ENCODE assay signal across 31 mouse cellular contexts in the genomic region with DNA sequence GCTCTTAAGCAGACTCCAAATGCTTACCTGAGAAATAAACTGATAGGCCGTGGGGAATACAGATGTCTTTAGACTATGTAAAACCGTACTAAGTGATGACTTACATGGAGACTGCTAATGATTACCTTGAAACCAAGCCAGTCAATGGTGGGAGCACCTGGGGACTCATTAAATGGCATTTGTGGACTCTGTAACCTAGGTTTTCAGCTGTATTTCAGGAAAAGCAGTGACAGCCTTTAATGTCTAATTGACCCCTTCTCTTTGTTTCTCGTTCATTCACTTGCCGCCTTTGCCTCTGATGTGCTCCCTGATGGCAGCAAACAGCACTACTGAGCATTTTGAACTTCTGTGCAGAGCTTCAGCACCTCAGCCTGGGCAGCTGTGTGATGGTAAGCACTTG.
DNase-seq lines count a peak whose midpoint lies in the region; ATAC-seq and TF ChIP-seq lines count a peak whose summit lies in the region.
"Had no signal": no experiment of that assay in that cellular context is flagged by ENCODE, and none has a peak within 500 bp of the region (broad histone marks: within the 10 kb centered on the region; RNA-seq: fewer than 3 reads in every experiment).

No protein-coding gene starts in this region.

- peak; percentile 64 for DNase-seq in midbrain, embryonic 11.5 days (ENCODE audit: low spot score, missing footprints)
- no peak for DNase-seq in midbrain, embryonic 10.5 days (ENCODE audit: low spot score)
- DNase-seq in midbrain, embryonic 14.5 days = peak; percentile 37
- no peak for DNase-seq in midbrain, postnatal 0 days (ENCODE audit: low spot score)
- DNase-seq in cerebellum, adult 11 months = no peak
- DNase-seq in spleen, postnatal 36 days (ENCODE audit: low spot score in 2 of 2) = no peak
- DNase-seq: adrenal gland, adult 2 months; adrenal gland, postnatal 14 days; B cell, adult 2 months; cerebellum, adult 18-20 months; cerebellum, adult 9-10 months; cerebellum, postnatal 14 days; forebrain, postnatal 0 days; gastrocnemius, adult 2 months; gastrocnemius, postnatal 14 days; heart, adult 18-20 months; heart, postnatal 10 days; heart, postnatal 36 days had no signal

- no peak overlapping the region for H3K27ac ChIP-seq in midbrain, embryonic 11.5 days (ENCODE audit: low read depth, low read length)
- no peak overlapping the region for H3K27ac ChIP-seq in midbrain, embryonic 10.5 days (replicated peaks)
- no peak overlapping the region for H3K27ac ChIP-seq in midbrain, embryonic 14.5 days (replicated peaks; ENCODE audit: low read depth, low read length)
- no peak overlapping the region for H3K27ac ChIP-seq in midbrain, postnatal 0 days (ENCODE audit: low read depth, low read length)
- H3K27ac ChIP-seq: embryonic facial prominence, embryonic 12.5 days; forebrain, embryonic 10.5 days; forebrain, embryonic 13.5 days; gastrocnemius, adult 2 months; heart, embryonic 15.5 days; hindbrain, embryonic 10.5 days; hindbrain, embryonic 13.5 days; intestine, embryonic 15.5 days had no signal

- H3K4me3 ChIP-seq in midbrain, embryonic 11.5 days (ENCODE audit: low read depth, low read length) = no peak overlapping the region
- no peak overlapping the region for H3K4me3 ChIP-seq in midbrain, embryonic 10.5 days
- no peak overlapping the region for H3K4me3 ChIP-seq in midbrain, embryonic 14.5 days (replicated peaks; ENCODE audit: low read depth, low read length)
- no peak overlapping the region for H3K4me3 ChIP-seq in midbrain, postnatal 0 days (ENCODE audit: low read depth, low read length)
- H3K4me3 ChIP-seq: embryonic facial prominence, embryonic 12.5 days; erythroblast, embryonic 14.5 days; forebrain, embryonic 10.5 days; forebrain, embryonic 13.5 days; gastrocnemius, adult 2 months; heart, embryonic 12.5 days; heart, embryonic 15.5 days; hindbrain, embryonic 10.5 days; hindbrain, embryonic 13.5 days; intestine, embryonic 15.5 days had no signal

- H3K27me3 ChIP-seq in midbrain, embryonic 11.5 days (ENCODE audit: control insufficient read depth, insufficient read depth, low read length) = no peaks in the 10 kb centered on the region
- H3K27me3 ChIP-seq in midbrain, embryonic 10.5 days (ENCODE audit: low read depth, poor library complexity, severe bottlenecking) = no peaks in the 10 kb centered on the region
- H3K27me3 ChIP-seq in midbrain, embryonic 14.5 days (ENCODE audit: control insufficient read depth, insufficient read depth, low read length) = no peaks in the 10 kb centered on the region
- no peaks in the 10 kb centered on the region for H3K27me3 ChIP-seq in midbrain, postnatal 0 days (ENCODE audit: insufficient read depth, low read length)
- H3K27me3 ChIP-seq: CH12.LX; embryonic facial prominence, embryonic 12.5 days; forebrain, embryonic 13.5 days; heart, embryonic 12.5 days; heart, embryonic 15.5 days; hindbrain, embryonic 13.5 days; intestine, embryonic 15.5 days; Patski had no signal

- 89% methylated on average over 4 of the region's 4 CpGs for WGBS in midbrain, embryonic 11.5 days
- WGBS in midbrain, embryonic 10.5 days = 94% methylated on average over 4 of the region's 4 CpGs
- WGBS in midbrain, embryonic 14.5 days = 67% methylated on average over 4 of the region's 4 CpGs
- 66% methylated on average over 4 of the region's 4 CpGs for WGBS in midbrain, postnatal 0 days

- H3K4me2 ChIP-seq in midbrain, embryonic 11.5 days = no peak overlapping the region
- no peak overlapping the region for H3K4me2 ChIP-seq in midbrain, embryonic 14.5 days (ENCODE audit: low read length)
- H3K4me2 ChIP-seq in midbrain, postnatal 0 days (ENCODE audit: low read depth, low read length, poor library complexity, severe bottlenecking) = no peak overlapping the region
- H3K4me2 ChIP-seq: embryonic facial prominence, embryonic 12.5 days; forebrain, embryonic 13.5 days; heart, embryonic 12.5 days; heart, embryonic 15.5 days; hindbrain, embryonic 13.5 days; intestine, embryonic 15.5 days had no signal

- no peak for TF ChIP-seq CTCF in midbrain, postnatal 0 days (IDR thresholded peaks at IDR 0.05)

- no peak overlapping the region for H3K9ac ChIP-seq in midbrain, embryonic 11.5 days (ENCODE audit: low read length)
- H3K9ac ChIP-seq in midbrain, embryonic 14.5 days (replicated peaks; ENCODE audit: low read length) = no peak overlapping the region
- no peak overlapping the region for H3K9ac ChIP-seq in midbrain, postnatal 0 days (replicated peaks; ENCODE audit: low read length, poor library complexity, severe bottlenecking)
- H3K9ac ChIP-seq: embryonic facial prominence, embryonic 12.5 days; forebrain, embryonic 13.5 days; forebrain, postnatal 0 days; heart, embryonic 12.5 days; heart, embryonic 15.5 days; hindbrain, embryonic 13.5 days; intestine, embryonic 15.5 days had no signal

- no peaks in the 10 kb centered on the region; the same call in 1 of the 2 replicates for H3K36me3 ChIP-seq in midbrain, embryonic 11.5 days (ENCODE audit: control insufficient read depth, insufficient read depth, low read length)
- peaks cover 3% of the 10 kb centered on the region; the same call in 1 of the 2 replicates for H3K36me3 ChIP-seq in midbrain, embryonic 10.5 days
- H3K36me3 ChIP-seq in midbrain, embryonic 14.5 days (ENCODE audit: control insufficient read depth, insufficient read depth, low read length) = peaks cover 3% of the 10 kb centered on the region; the same call in 1 of the 2 replicates
- H3K36me3 ChIP-seq in midbrain, postnatal 0 days (ENCODE audit: insufficient read depth, low read length) = no peaks in the 10 kb centered on the region
- H3K36me3 ChIP-seq: embryonic facial prominence, embryonic 12.5 days; intestine, embryonic 15.5 days had no signal

- H3K9me3 ChIP-seq in midbrain, embryonic 11.5 days (ENCODE audit: control insufficient read depth, low read length) = no peaks in the 10 kb centered on the region
- H3K9me3 ChIP-seq in midbrain, embryonic 10.5 days (replicated peaks) = no peaks in the 10 kb centered on the region
- no peaks in the 10 kb centered on the region for H3K9me3 ChIP-seq in midbrain, embryonic 14.5 days (ENCODE audit: control insufficient read depth, low read length)
- no peaks in the 10 kb centered on the region for H3K9me3 ChIP-seq in midbrain, postnatal 0 days (ENCODE audit: low read length)
- H3K9me3 ChIP-seq: embryonic facial prominence, embryonic 12.5 days; forebrain, embryonic 10.5 days; forebrain, embryonic 13.5 days; G1E; heart, embryonic 12.5 days; heart, embryonic 15.5 days; hindbrain, embryonic 10.5 days; hindbrain, embryonic 13.5 days; intestine, embryonic 15.5 days had no signal

- no peaks in the 10 kb centered on the region for H3K4me1 ChIP-seq in midbrain, embryonic 11.5 days (ENCODE audit: control insufficient read depth, insufficient read depth, low read length)
- no peaks in the 10 kb centered on the region for H3K4me1 ChIP-seq in midbrain, embryonic 10.5 days
- H3K4me1 ChIP-seq in midbrain, embryonic 14.5 days (ENCODE audit: control insufficient read depth, insufficient read depth, low read length) = no peaks in the 10 kb centered on the region
- no peaks in the 10 kb centered on the region for H3K4me1 ChIP-seq in midbrain, postnatal 0 days (ENCODE audit: insufficient read depth, low read length)
- H3K4me1 ChIP-seq: embryonic facial prominence, embryonic 12.5 days; forebrain, embryonic 10.5 days; forebrain, embryonic 13.5 days; heart, embryonic 12.5 days; heart, embryonic 15.5 days; hindbrain, embryonic 10.5 days; hindbrain, embryonic 13.5 days; intestine, embryonic 15.5 days had no signal

- ATAC-seq in midbrain, embryonic 11.5 days (ENCODE audit: low FRiP score) = 0 out of 2 replicates have a peak, but pooled peaks have one; percentile 24
- ATAC-seq in midbrain, embryonic 14.5 days (ENCODE audit: low FRiP score, low TSS enrichment) = peak; percentile 31; the same call in 1 of the 2 replicates
- 0 out of 2 replicates have a peak, but pooled peaks have one; percentile 23 for ATAC-seq in midbrain, postnatal 0 days (ENCODE audit: low FRiP score)
- ATAC-seq: forebrain, embryonic 13.5 days; forebrain, postnatal 0 days; hindbrain, embryonic 16.5 days; intestine, embryonic 15.5 days; Patski had no signal

Comparison
In these comparisons a context has a peak if more than half of its experiments do, and no peak if none do; other contexts are left out.
1. DNase-seq: peak in midbrain, embryonic 11.5 days (single experiment) and midbrain, embryonic 14.5 days (single experiment); none in midbrain, embryonic 10.5 days (single experiment), midbrain, postnatal 0 days (single experiment), cerebellum, adult 11 months (single experiment) and spleen, postnatal 36 days (0 of 2).
2. Peak in every context shown above with its lines, with median percentiles within 50 percentile points of each other: ATAC-seq.